Mouse (Mus musculus): ENCODE results near the gene Zfp574. TPM values are rescaled to one million over a fixed set of nuclear protein-coding genes. Genes with fewer than 3 reads are reported as not detected.
A peak's percentile ranks its signal among the peaks of the same experiment; 100 is the strongest.

Gene Zfp574
- total and polyA plus RNA-seq, 3 experiments: 16.3 to 30.2 TPM; not detected in 1

- Histone ChIP-seq H3K4me3 (ENCODE audit: control insufficient read depth in 1 of 2, insufficient read depth in 1 of 2, low read depth in 2 of 2, low read length in 2 of 2) (no peak overlapping the region), H3K36me3 (ENCODE audit: control insufficient read depth in 1 of 2, insufficient read depth in 2 of 2, low read length in 2 of 2) (no peaks in the 10 kb centered on the region), H3K9ac (ENCODE audit: control insufficient read depth, low read depth, low read length, poor library complexity, severe bottlenecking) (no peak overlapping the region), H3K9me3 (replicated peaks; ENCODE audit: insufficient read depth, low read length) (no peaks in the 10 kb centered on the region), H3K4me1 (ENCODE audit: control insufficient read depth in 1 of 2, insufficient read depth in 2 of 2, low read length in 2 of 2) (no peaks in the 10 kb centered on the region), H3K27me3 (ENCODE audit: control insufficient read depth in 1 of 2, insufficient read depth in 2 of 2, low read length in 2 of 2) (no peaks in the 10 kb centered on the region), H3K79me2 (ENCODE audit: control insufficient read depth, insufficient read depth, low read length, poor library complexity) (no peaks in the 10 kb centered on the region), H3K27ac (ENCODE audit: control insufficient read depth, low read depth, low read length) (no peak overlapping the region)
- TF ChIP-seq SMC3 (IDR thresholded peaks at IDR 0.05; ENCODE audit: low read depth, low read length) (no peak), CTCF (IDR thresholded peaks at IDR 0.05 in 2 of 3, conservative IDR thresholded peaks at IDR 0.05 in 1 of 3; ENCODE audit: control insufficient read depth in 1 of 3, insufficient read depth in 1 of 3, low read depth in 2 of 3, low read length in 3 of 3, poor library complexity in 1 of 3, severe bottlenecking in 1 of 3) (no peak), EP300 (IDR thresholded peaks at IDR 0.05; ENCODE audit: low read depth in 1 of 2, low read length in 2 of 2) (no peak), MAFK (IDR thresholded peaks at IDR 0.05; ENCODE audit: borderline replicate concordance, low read depth, low read length) (no peak), TCF12 (IDR thresholded peaks at IDR 0.05; ENCODE audit: low read depth, low read length) (no peak), TBP (IDR thresholded peaks at IDR 0.05; ENCODE audit: low read depth, low read length) (no peak), USF2 (IDR thresholded peaks at IDR 0.05; ENCODE audit: borderline replicate concordance in 1 of 2, insufficient read depth in 1 of 2, low read depth in 1 of 2, low read length in 2 of 2) (no peak), ZNF384 (IDR thresholded peaks at IDR 0.05; ENCODE audit: low read depth, low read length) (no peak), ZKSCAN1 (IDR thresholded peaks at IDR 0.05; ENCODE audit: low read depth, low read length) (no peak), MYB (IDR thresholded peaks at IDR 0.05; ENCODE audit: low read depth, low read length) (no peak), RCOR1 (IDR thresholded peaks at IDR 0.05; ENCODE audit: low read depth, low read length) (no peak)
- DNase-seq (ENCODE audit: low read depth, low spot score): no peak
Measured at GRCm38 (mm10) chr7:25098169-25098568, 25.8 kb downstream of the Zfp574 start.

GRCm38 (mm10) chr7:25099581-25099980 lies 27.2 kb downstream of the Zfp574 start:
- H3K4me1 ChIP-seq (ENCODE audit: control insufficient read depth in 1 of 2, insufficient read depth in 2 of 2, low read length in 2 of 2): no peaks in the 10 kb centered on the region
- H3K9me3 ChIP-seq (replicated peaks; ENCODE audit: insufficient read depth, low read length): no peaks in the 10 kb centered on the region
- H3K36me3 ChIP-seq (ENCODE audit: control insufficient read depth in 1 of 2, insufficient read depth in 2 of 2, low read length in 2 of 2): no peaks in the 10 kb centered on the region
- H3K27me3 ChIP-seq (ENCODE audit: control insufficient read depth in 1 of 2, insufficient read depth in 2 of 2, low read length in 2 of 2): no peaks in the 10 kb centered on the region
- H3K79me2 ChIP-seq (ENCODE audit: control insufficient read depth, insufficient read depth, low read length, poor library complexity): no peaks in the 10 kb centered on the region
- no peak overlapping the region for H3K4me3 ChIP-seq (ENCODE audit: control insufficient read depth in 1 of 2, insufficient read depth in 1 of 2, low read depth in 2 of 2, low read length in 2 of 2)
- H3K27ac ChIP-seq (ENCODE audit: control insufficient read depth, low read depth, low read length): no peak overlapping the region
- no peak for TF ChIP-seq CHD2 (IDR thresholded peaks at IDR 0.05; ENCODE audit: low read length)
- no peak for TF ChIP-seq TAL1 (IDR thresholded peaks at IDR 0.05; ENCODE audit: low read length)
- TF ChIP-seq GATA1 (IDR thresholded peaks at IDR 0.05; ENCODE audit: low read depth, low read length): no peak
- TF ChIP-seq GABPA (IDR thresholded peaks at IDR 0.05; ENCODE audit: low read depth, low read length): no peak
- TF ChIP-seq ETS1 (IDR thresholded peaks at IDR 0.05; ENCODE audit: low read depth, low read length): no peak
- TF ChIP-seq POLR2AphosphoS2 (IDR thresholded peaks at IDR 0.05; ENCODE audit: low read length): no peak
- peak; percentile 36; the same call in 1 of the 2 replicates for TF ChIP-seq SMC3 (IDR thresholded peaks at IDR 0.05; ENCODE audit: low read depth, low read length)
- no peak for TF ChIP-seq MAZ (IDR thresholded peaks at IDR 0.05; ENCODE audit: low read depth, low read length)
- no peak for TF ChIP-seq BHLHE40 (IDR thresholded peaks at IDR 0.05; ENCODE audit: borderline replicate concordance, low read depth, low read length)
- TF ChIP-seq POLR2AphosphoS5 (IDR thresholded peaks at IDR 0.05; ENCODE audit: borderline replicate concordance, low read depth, low read length): no peak
- no peak for TF ChIP-seq MYC (IDR thresholded peaks at IDR 0.05; ENCODE audit: low read depth, low read length)
- TF ChIP-seq MXI1 (IDR thresholded peaks at IDR 0.05; ENCODE audit: low read depth, low read length): no peak
- no peak for TF ChIP-seq TBP (IDR thresholded peaks at IDR 0.05; ENCODE audit: low read depth, low read length)
- no peak for TF ChIP-seq EP300 (IDR thresholded peaks at IDR 0.05; ENCODE audit: low read depth in 1 of 2, low read length in 2 of 2)
- no peak for TF ChIP-seq HCFC1 (IDR thresholded peaks at IDR 0.05; ENCODE audit: low read depth, low read length)
- TF ChIP-seq ELF1 (IDR thresholded peaks at IDR 0.05; ENCODE audit: low read depth, low read length): no peak
- TF ChIP-seq ZMIZ1 (IDR thresholded peaks at IDR 0.05; ENCODE audit: low read depth, low read length): no peak
- no peak for TF ChIP-seq TCF12 (IDR thresholded peaks at IDR 0.05; ENCODE audit: low read depth, low read length)
- no peak for TF ChIP-seq USF1 (IDR thresholded peaks at IDR 0.05; ENCODE audit: low read depth, low read length)
- TF ChIP-seq ZKSCAN1 (IDR thresholded peaks at IDR 0.05; ENCODE audit: low read depth, low read length): no peak
- TF ChIP-seq RAD21 (IDR thresholded peaks at IDR 0.05; ENCODE audit: low read depth, low read length): peak; percentile 35
- no peak for TF ChIP-seq USF2 (IDR thresholded peaks at IDR 0.05; ENCODE audit: borderline replicate concordance in 1 of 2, insufficient read depth in 1 of 2, low read depth in 1 of 2, low read length in 2 of 2)
- TF ChIP-seq CTCF (IDR thresholded peaks at IDR 0.05 in 2 of 3, conservative IDR thresholded peaks at IDR 0.05 in 1 of 3; ENCODE audit: control insufficient read depth in 1 of 3, insufficient read depth in 1 of 3, low read depth in 2 of 3, low read length in 3 of 3, poor library complexity in 1 of 3, severe bottlenecking in 1 of 3): peak in 2 of 3 experiments; percentile 30 to 41; a peak in 3 of 6 replicates
- no peak for TF ChIP-seq ZNF384 (IDR thresholded peaks at IDR 0.05; ENCODE audit: low read depth, low read length)
- no peak overlapping the region for H3K9ac ChIP-seq (ENCODE audit: control insufficient read depth, low read depth, low read length, poor library complexity, severe bottlenecking)
- peak; percentile 31 for DNase-seq (ENCODE audit: low read depth, low spot score)

Data from MEL (cell line).